Mouse (Mus musculus): ENCODE measurements around the gene Cyb5d1. TPM values are rescaled to one million over a fixed set of nuclear protein-coding genes. Genes with fewer than 3 reads are reported as not detected.

Cyb5d1 gene
- polyA plus RNA-seq, 1 experiment from 2014 or later = 34.0 TPM

- Histone ChIP-seq H3K27ac (ENCODE audit: low read length) (no peak overlapping the region), H3K9me3 (ENCODE audit: low read length) (no peaks in the 10 kb centered on the region), H3K4me3 (ENCODE audit: low read length) (no peak overlapping the region), H3K9ac (replicated peaks; ENCODE audit: low read length) (no peak overlapping the region), H3K4me2 (replicated peaks; ENCODE audit: low read depth, low read length) (no peak overlapping the region), H3K4me1 (ENCODE audit: insufficient read depth, low read length) (peaks cover 8% of the 10 kb centered on the region), H3K36me3 (ENCODE audit: insufficient read depth, low read length) (peaks cover 60% of the 10 kb centered on the region), H3K27me3 (ENCODE audit: insufficient read depth, low read length) (no peaks in the 10 kb centered on the region)
- no peak for ATAC-seq (ENCODE audit: low FRiP score, low TSS enrichment)
- WGBS = 88% methylated on average over 24 of the region's 24 CpGs
Observed at GRCm38 (mm10) chr11:69405397-69406200, 10.2 kb upstream of the Cyb5d1 start.

DNA sequence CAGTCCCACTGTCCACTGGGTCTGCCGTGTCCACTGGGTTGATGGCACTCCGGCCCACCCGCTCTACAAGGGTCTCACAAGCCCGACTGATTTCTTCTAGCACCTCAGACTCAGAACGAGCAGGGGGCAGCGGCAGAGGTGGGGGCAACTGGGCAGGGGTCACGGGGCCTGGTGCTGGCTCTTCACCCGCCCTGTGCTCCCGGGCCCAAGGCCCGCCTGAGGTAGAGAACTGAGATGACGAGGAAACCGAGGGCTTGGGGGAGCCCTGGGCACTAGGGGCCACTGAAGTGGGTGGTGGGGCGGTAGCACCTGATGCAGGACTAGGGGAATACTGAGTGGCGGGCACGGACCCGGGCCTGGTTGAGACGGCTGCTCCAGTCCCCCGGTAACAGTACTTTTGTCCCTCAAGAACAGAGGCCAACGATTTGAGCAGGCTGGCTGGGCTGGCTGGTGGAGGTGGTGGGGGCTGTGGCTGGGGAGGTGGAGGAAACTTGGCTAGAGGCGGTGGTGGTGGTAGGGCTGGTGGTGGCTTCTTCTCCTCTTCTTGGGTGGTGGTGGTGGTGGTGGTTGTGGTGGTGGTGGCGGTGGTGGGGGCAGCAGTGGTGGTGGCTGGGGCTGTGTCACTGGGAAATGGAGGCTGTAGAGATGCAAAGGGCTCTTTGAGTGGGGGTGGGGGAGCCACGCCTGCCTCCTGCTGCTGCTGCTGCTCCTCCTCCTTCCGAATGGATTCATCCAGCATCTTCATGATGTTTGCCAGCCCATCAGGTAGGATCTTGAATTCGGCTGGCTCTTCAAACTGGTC lies 9.4 kb upstream of the Cyb5d1 start:
- Histone ChIP-seq H3K4me1 (ENCODE audit: insufficient read depth, low read length) (peaks cover 14% of the 10 kb centered on the region), H3K36me3 (ENCODE audit: insufficient read depth, low read length) (peaks cover 68% of the 10 kb centered on the region), H3K4me2 (replicated peaks; ENCODE audit: low read depth, low read length) (no peak overlapping the region), H3K9me3 (ENCODE audit: low read length) (no peaks in the 10 kb centered on the region), H3K4me3 (ENCODE audit: low read length) (no peak overlapping the region), H3K27ac (ENCODE audit: low read length) (no peak overlapping the region), H3K9ac (replicated peaks; ENCODE audit: low read length) (no peak overlapping the region), H3K27me3 (ENCODE audit: insufficient read depth, low read length) (no peaks in the 10 kb centered on the region)
- WGBS = 87% methylated on average over 24 of the region's 24 CpGs
- no peak for ATAC-seq (ENCODE audit: low FRiP score, low TSS enrichment)

- Histone ChIP-seq H3K9ac (replicated peaks; ENCODE audit: low read length) (no peak overlapping the region), H3K4me1 (ENCODE audit: insufficient read depth, low read length) (peaks cover 20% of the 10 kb centered on the region), H3K27me3 (ENCODE audit: insufficient read depth, low read length) (no peaks in the 10 kb centered on the region), H3K4me2 (replicated peaks; ENCODE audit: low read depth, low read length) (no peak overlapping the region), H3K36me3 (ENCODE audit: insufficient read depth, low read length) (peaks cover 72% of the 10 kb centered on the region), H3K4me3 (ENCODE audit: low read length) (no peak overlapping the region), H3K27ac (ENCODE audit: low read length) (no peak overlapping the region), H3K9me3 (ENCODE audit: low read length) (no peaks in the 10 kb centered on the region)
- ATAC-seq (ENCODE audit: low FRiP score, low TSS enrichment) = no peak
- WGBS = 91% methylated on average over 38 of the region's 38 CpGs
Observed at GRCm38 (mm10) chr11:69403691-69404594, 8.5 kb upstream of the Cyb5d1 start.

DNA sequence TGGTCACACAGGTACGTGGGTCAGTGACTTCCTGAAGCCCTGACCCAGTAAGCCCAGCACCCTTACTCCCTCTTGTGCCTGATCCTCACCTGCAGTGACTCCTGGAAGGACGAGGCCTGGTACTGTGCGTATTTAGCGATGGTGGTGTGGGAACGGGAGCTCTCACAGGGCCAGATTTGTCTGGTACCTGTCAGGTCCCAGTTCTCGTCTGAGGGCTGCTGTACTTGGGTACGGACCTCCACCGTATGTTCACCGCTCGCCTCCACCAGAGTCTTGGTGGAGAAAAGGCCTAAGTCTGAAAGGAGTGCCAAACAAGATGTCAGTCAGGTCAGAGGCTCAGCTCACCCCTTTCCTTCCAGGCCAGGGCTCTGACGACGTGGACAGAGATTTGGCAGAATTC lies 6.6 kb upstream of the Cyb5d1 start:
- H3K27me3 ChIP-seq (ENCODE audit: insufficient read depth, low read length) = no peaks in the 10 kb centered on the region
- H3K27ac ChIP-seq (ENCODE audit: low read length) = no peak overlapping the region
- peaks cover 31% of the 10 kb centered on the region for H3K4me1 ChIP-seq (ENCODE audit: insufficient read depth, low read length)
- peaks cover 66% of the 10 kb centered on the region for H3K36me3 ChIP-seq (ENCODE audit: insufficient read depth, low read length)
- no peak overlapping the region for H3K4me2 ChIP-seq (replicated peaks; ENCODE audit: low read depth, low read length)
- no peak for ATAC-seq (ENCODE audit: low FRiP score, low TSS enrichment)
- H3K9ac ChIP-seq (replicated peaks; ENCODE audit: low read length) = no peak overlapping the region
- WGBS = 85% methylated on average over 12 of the region's 12 CpGs
- H3K4me3 ChIP-seq (ENCODE audit: low read length) = no peak overlapping the region
- H3K9me3 ChIP-seq (ENCODE audit: low read length) = no peaks in the 10 kb centered on the region

DNA sequence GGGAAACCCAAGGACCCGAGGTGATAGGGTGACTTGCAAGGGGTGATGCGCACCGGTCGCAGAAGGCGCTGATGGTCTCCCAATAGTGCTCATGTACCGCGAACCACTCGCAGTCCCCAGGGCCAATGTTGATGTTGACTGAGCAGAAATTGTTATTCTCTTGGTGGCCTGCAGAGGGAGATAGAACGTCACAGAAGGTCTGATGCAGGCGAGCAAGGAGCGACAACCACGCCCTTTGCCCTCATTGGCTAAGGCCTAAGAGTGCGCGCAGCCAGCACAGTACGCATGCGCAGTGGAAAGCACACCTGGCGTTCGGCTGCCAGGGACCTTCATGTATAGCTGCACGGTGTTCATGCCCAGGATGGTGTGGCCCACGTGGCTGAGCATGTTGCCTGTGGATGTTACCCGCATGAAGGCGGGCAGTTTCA lies 5.8 kb upstream of the Cyb5d1 start:
- H3K9ac ChIP-seq (replicated peaks; ENCODE audit: low read length) = no peak overlapping the region
- no peaks in the 10 kb centered on the region for H3K9me3 ChIP-seq (ENCODE audit: low read length)
- no peaks in the 10 kb centered on the region for H3K27me3 ChIP-seq (ENCODE audit: insufficient read depth, low read length)
- ATAC-seq (ENCODE audit: low FRiP score, low TSS enrichment) = peak; percentile 75
- peaks cover 58% of the 10 kb centered on the region for H3K36me3 ChIP-seq (ENCODE audit: insufficient read depth, low read length)
- 20% methylated on average over 22 of the region's 22 CpGs for WGBS
- H3K4me3 ChIP-seq (ENCODE audit: low read length) = no peak overlapping the region
- no peak overlapping the region for H3K4me2 ChIP-seq (replicated peaks; ENCODE audit: low read depth, low read length)
- no peak overlapping the region for H3K27ac ChIP-seq (ENCODE audit: low read length)
- peaks cover 39% of the 10 kb centered on the region for H3K4me1 ChIP-seq (ENCODE audit: insufficient read depth, low read length)

DNA sequence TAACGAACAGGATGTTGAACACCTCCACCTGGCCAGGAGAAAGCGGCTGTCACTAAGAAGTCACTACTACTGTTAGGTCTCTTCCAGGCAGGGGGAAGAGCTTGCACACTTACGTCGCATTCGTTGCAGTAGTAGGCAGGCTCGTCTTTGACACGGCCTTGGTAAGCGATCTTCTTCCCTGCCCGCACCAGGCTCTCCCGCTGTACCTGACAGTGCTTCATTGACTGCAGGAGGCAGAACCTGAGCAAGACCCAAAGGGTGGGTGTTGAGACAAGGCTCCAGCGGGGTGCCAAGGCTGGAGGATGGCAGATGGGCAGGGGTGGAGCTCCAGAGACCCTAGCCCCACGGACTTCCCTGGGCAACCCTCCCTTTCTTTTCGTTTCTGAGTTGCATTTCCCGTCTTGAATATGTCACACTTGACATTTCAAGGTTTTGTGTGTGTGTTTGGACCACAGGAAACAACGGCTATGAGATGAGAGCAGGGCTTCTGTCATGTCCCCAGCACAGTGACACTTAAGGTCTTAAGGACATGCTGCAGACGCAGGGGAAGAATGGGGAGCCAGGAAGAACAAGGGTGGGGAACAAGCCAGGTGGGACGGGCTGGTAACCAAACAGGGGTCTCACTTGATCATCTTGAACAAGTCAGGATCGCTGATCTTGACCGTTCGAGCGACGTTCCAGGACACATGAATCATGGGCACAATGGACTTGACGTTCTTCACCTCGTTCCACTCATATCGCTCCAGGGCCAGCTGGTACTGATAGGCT lies 4.8 kb upstream of the Cyb5d1 start:
- Histone ChIP-seq H3K9me3 (ENCODE audit: low read length) (no peaks in the 10 kb centered on the region), H3K4me2 (replicated peaks; ENCODE audit: low read depth, low read length) (peak overlapping the region; percentile 35), H3K4me1 (ENCODE audit: insufficient read depth, low read length) (peaks cover 40% of the 10 kb centered on the region), H3K4me3 (ENCODE audit: low read length) (no peak overlapping the region), H3K9ac (replicated peaks; ENCODE audit: low read length) (peak overlapping the region; percentile 41; the same call in 1 of the 2 replicates), H3K36me3 (ENCODE audit: insufficient read depth, low read length) (peaks cover 49% of the 10 kb centered on the region), H3K27me3 (ENCODE audit: insufficient read depth, low read length) (no peaks in the 10 kb centered on the region), H3K27ac (ENCODE audit: low read length) (no peak overlapping the region)
- WGBS = 77% methylated on average over 25 of the region's 25 CpGs
- ATAC-seq (ENCODE audit: low FRiP score, low TSS enrichment) = no peak

DNA sequence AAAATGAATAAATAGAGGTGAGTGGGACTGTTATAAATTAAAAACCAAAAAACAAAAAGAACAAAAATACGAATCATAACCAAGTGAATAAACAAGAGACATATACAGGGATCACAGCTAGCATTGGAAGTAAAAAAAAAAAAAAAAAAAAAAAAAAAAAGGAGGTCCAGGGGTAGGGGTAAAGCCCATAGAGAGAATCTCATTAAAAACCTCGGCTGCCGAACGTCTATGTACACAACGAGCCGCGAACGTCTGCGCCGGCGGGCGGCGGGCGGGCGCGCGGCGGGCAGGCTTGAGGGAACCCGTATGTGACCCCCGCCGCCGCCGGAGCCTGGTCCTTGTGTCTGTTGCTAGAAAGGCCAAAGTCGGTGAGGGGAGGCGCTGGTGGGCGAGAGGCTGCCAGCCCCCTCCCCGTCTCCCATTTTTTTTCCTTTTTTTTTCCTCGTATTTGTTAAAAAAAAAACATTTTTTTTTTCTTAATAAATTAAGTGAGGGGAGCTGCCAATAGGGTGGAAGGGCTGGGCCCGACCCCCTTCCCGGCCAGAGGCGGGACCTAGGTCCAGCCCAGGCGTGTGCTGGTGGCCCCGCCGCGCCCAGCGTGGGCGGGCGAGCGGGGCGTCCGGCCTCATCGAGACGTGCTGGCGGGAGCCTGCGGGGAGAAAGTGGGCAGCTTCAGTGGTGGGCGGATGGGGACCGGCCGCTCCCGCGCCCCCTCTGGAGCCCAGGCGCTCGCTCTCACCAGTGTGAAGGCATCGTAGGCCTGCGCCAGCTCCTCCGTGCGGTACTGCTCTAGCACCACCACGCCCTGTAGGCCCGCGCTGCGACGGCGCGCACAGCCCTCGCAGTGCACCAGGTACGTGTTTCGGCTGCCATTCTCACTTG lies 4.0 kb upstream of the Cyb5d1 start:
- Histone ChIP-seq H3K9ac (replicated peaks; ENCODE audit: low read length) (peak overlapping the region; percentile 41; the same call in 1 of the 2 replicates), H3K9me3 (ENCODE audit: low read length) (no peaks in the 10 kb centered on the region), H3K4me1 (ENCODE audit: insufficient read depth, low read length) (peaks cover 40% of the 10 kb centered on the region), H3K27ac (ENCODE audit: low read length) (no peak overlapping the region), H3K4me2 (replicated peaks; ENCODE audit: low read depth, low read length) (peak overlapping the region; percentile 35), H3K36me3 (ENCODE audit: insufficient read depth, low read length) (peaks cover 41% of the 10 kb centered on the region), H3K27me3 (ENCODE audit: insufficient read depth, low read length) (no peaks in the 10 kb centered on the region), H3K4me3 (ENCODE audit: low read length) (peak overlapping the region; percentile 15; the same call in 1 of the 2 replicates)
- WGBS = 34% methylated on average over 66 of the region's 66 CpGs
- ATAC-seq (ENCODE audit: low FRiP score, low TSS enrichment) = no peak

DNA sequence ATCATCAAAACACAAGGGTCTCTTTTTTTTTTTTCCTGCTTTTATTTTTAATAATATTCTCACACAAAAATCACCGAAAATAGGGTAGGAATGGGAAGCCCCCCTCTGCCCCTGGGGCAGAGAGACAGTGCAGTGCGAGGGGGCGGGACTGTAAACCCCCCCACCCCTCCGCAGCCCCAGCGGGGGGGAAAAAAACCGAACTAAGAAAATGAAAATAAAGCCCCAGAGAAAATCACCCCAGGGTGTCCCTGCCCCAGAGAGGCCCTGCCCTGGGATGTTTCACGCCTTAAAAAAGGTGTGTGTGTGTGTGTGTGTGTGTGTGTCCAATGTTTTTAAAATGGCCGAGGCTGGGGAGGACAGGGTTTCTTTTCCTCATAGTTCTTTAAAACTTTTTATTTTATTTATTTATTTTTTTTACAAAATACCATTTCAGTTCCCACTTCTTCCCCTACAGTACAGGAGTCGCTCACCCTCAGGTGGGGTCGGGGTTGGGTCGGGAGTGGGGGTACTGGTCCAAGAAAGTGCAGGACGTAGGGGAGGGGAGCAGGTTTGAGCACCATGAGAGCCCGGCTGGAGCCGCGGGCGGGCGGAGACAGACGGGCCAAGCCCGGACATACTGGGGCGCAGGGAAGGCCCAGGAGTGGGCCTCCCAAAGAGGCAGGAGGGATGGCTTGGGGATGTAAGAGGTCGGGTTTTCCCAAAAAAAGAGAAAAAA lies 3.2 kb upstream of the Cyb5d1 start:
- H3K27ac ChIP-seq (ENCODE audit: low read length) = no peak overlapping the region
- no peaks in the 10 kb centered on the region for H3K9me3 ChIP-seq (ENCODE audit: low read length)
- H3K27me3 ChIP-seq (ENCODE audit: insufficient read depth, low read length) = no peaks in the 10 kb centered on the region
- WGBS = 40% methylated on average over 21 of the region's 21 CpGs
- peak overlapping the region; percentile 82; the same call in 1 of the 2 replicates for H3K4me3 ChIP-seq (ENCODE audit: low read length)
- H3K36me3 ChIP-seq (ENCODE audit: insufficient read depth, low read length) = peaks cover 33% of the 10 kb centered on the region
- peak overlapping the region; percentile 80 for H3K4me2 ChIP-seq (replicated peaks; ENCODE audit: low read depth, low read length)
- H3K4me1 ChIP-seq (ENCODE audit: insufficient read depth, low read length) = peaks cover 43% of the 10 kb centered on the region
- no peak for ATAC-seq (ENCODE audit: low FRiP score, low TSS enrichment)
- peak overlapping the region; percentile 98; the same call in 1 of the 2 replicates for H3K9ac ChIP-seq (replicated peaks; ENCODE audit: low read length)

Data from kidney, embryonic 16.5 days (tissue).